Mouse (Mus musculus) CH12F3 (cell line): ENCODE data around the gene Zfp804a.

Source experiments
- in situ Hi-C: fragments of 300-500 bp; cut with MboI; formaldehyde crosslinking; loops from 2 replicates; pipeline ENCODE4 v1.14.3; 2020; ENCODE audit warnings: low sequenced_read_pairs

Zfp804a gene

DNA sequence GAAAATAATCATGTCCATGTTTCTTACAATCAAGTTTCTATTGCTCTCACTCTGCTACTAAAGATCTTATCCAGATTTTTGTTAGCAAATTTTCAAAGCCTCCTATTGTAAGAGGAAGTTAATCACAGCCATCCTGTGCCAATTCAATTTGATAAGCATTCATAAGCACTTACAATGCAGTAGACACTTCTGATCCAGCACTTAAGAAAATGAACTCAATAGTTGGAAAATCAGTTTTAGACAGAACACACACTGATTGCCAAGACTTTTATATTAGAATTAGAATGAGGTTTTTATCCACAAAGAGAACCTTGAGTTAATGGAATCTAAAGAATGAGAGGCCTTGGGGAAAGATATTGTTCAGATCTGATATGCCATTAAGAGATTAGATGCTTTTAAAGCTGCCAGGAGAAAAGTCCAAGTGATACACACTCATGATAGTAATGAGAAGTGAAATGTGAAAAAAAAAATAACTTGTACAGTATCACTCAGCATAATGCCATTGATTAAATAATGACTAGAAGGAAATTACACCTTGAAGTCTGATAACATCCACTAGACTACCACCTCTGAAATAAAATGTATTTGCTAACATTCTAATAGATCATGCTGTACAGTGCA lies 194.0 kb downstream of the Zfp804a start:
- in situ Hi-C loops = no loop called here

DNA sequence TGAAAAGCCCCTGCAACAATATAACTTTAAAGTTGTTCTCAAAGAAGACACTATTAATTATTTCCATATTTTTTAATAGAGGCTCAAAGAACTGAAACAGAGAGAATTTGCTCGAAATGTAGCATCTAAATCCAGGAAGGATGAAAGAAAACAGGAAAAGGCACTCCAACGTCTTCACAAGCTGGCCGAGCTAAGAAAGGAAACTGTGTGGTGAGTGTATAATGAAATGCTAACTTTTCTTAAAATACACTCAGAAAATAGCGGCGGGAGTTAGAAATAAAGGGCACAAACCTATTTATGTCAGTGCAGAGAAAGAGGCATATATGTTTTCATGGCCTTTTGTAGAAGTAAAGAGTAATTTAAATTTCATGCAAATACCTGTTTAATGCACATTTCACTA lies 200.4 kb downstream of the Zfp804a start:
- in situ Hi-C loops = no loop called here

DNA sequence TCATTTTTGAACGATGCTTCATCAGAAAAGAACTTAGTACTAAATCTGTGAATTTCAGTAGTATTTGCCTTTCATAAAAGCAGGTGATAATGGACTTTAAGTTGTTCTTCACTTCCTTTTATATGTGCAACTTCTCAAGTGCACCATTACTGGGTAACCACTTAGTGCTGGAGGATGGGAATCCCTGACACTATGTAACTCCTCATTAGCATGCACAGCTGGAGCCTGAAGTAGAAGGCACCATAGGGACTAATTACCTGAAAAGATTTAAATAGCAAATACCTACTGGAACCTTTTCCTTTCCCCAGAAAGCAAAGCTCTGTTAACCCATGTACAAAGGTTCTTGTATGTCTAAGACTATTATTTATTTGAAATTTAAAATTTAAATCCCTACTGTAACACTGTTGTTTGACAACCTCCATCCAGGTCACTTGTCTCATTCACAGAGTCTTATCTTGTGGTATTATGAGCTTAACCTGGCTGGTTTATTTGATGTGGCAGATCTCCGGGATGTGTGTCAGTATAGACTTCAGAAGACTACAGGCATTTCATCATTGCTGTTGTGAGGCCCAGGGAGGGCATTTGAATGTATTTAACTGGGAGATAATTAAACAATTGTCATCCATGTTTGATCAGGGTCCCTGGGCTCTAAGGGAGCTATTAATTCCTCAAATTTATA lies 229.7 kb downstream of the Zfp804a start:
- in situ Hi-C loops = no loop called here

- in situ Hi-C loops = no loop called here
Measured at GRCm38 (mm10) chr2:82294932-82295493, 242.0 kb downstream of the Zfp804a start.
